Mouse (Mus musculus) forebrain, embryonic 15.5 days (tissue): ENCODE results near the gene Sertad3. TPM values are rescaled to one million over a fixed set of nuclear protein-coding genes. Genes with fewer than 3 reads are reported as not detected.

Experiments used
- ATAC-seq: fragments of 200-750 bp; cut with Nextera tagmentation; replicated peaks from 2 replicates; pipeline ENCODE4 v1.8.0; 2017; ENCODE audit warnings: mild to moderate bottlenecking, moderate TSS enrichment, moderate library complexity
- H3K27ac ChIP-seq: fragments of 300-500 bp; sonication (generic); replicated peaks from 2 replicates; pipeline ENCODE4 v1.5.1; 2015; ENCODE audit warnings: mild to moderate bottlenecking, inconsistent platforms
- H3K27me3 ChIP-seq: fragments of 300-500 bp; sonication (generic); 2 replicates; pipeline ENCODE4 v1.6.1; 2015; ENCODE audit warnings: inconsistent platforms
- H3K36me3 ChIP-seq: fragments of 300-500 bp; sonication (generic); 2 replicates; pipeline ENCODE4 v1.6.1; 2015; ENCODE audit warnings: mild to moderate bottlenecking, inconsistent platforms
- H3K4me1 ChIP-seq: fragments of 300-500 bp; sonication (generic); 2 replicates; pipeline ENCODE4 v1.6.1; 2015; ENCODE audit warnings: inconsistent platforms
- H3K4me2 ChIP-seq: fragments of 300-500 bp; sonication (generic); replicated peaks from 2 replicates; pipeline ENCODE4 v1.6.1; 2015; ENCODE audit warnings: mild to moderate bottlenecking, inconsistent platforms
- H3K4me3 ChIP-seq: fragments of 300-500 bp; sonication (generic); 2 replicates; pipeline ENCODE4 v1.5.1; 2015; ENCODE audit warnings: mild to moderate bottlenecking, inconsistent platforms
- H3K9ac ChIP-seq: fragments of 300-500 bp; sonication (generic); replicated peaks from 2 replicates; pipeline ENCODE4 v1.6.1; 2015; ENCODE audit warnings: mild to moderate bottlenecking, inconsistent platforms
- H3K9me3 ChIP-seq: fragments of 300-500 bp; sonication (generic); 2 replicates; pipeline ENCODE4 v1.6.1; 2016; ENCODE audit warnings: inconsistent platforms
- whole genome bisulfite sequencing: fragments of 180-500 bp; shearing (Covaris S2); methylation state at CpG from one replicate; pipeline ENCODE4 v1.1.7; 2015; ENCODE audit warnings: mixed read lengths; 5-methylcytosine and 5-hydroxymethylcytosine counted together
- polyA plus RNA-seq: library from polyadenylated mRNA; unstranded; fragments of >200 nt; fragmentation: Nextera tagmentation; extraction: Ambion mirVana; gene quantifications from 2 replicates; pipeline ENCODE4 v1.2.1, GENCODE M21; 2015

The Sertad3 gene
- 13.8 and 14.3 TPM in 2 replicates for polyA plus RNA-seq

GRCm38 (mm10) chr7:27473156-27473834, at the start of gene Sertad3:
Gene Sertad3 (plus strand): TSS chr7:27473768.
- peak within 1 kb of the TSS; percentile 93 for H3K27ac ChIP-seq
- H3K4me2 ChIP-seq = peak within 1 kb of the TSS; percentile 86
- no peaks in the 10 kb centered on the region for H3K9me3 ChIP-seq
- WGBS = under 1% methylated on average over 36 of the region's 36 CpGs
- peaks cover 19% of the 10 kb centered on the region for H3K4me1 ChIP-seq
- H3K9ac ChIP-seq = peak within 1 kb of the TSS; percentile 49
- H3K27me3 ChIP-seq = no peaks in the 10 kb centered on the region
- peak within 1 kb of the TSS; percentile 77 for H3K4me3 ChIP-seq
- H3K36me3 ChIP-seq = peaks cover 7% of the 10 kb centered on the region; the same call in 1 of the 2 replicates
- peak; percentile 90 for ATAC-seq

- ATAC-seq = no peak
- H3K27ac ChIP-seq = no peak overlapping the region
- H3K9me3 ChIP-seq = 0 out of 2 replicates have a peak, but pooled peaks cover 2% of the 10 kb centered on the region
- no peak overlapping the region for H3K4me3 ChIP-seq
- 84% methylated on average over 1 of the region's 1 CpGs for WGBS
- H3K4me1 ChIP-seq = no peaks in the 10 kb centered on the region
- H3K9ac ChIP-seq = no peak overlapping the region
- no peak overlapping the region for H3K4me2 ChIP-seq
- H3K27me3 ChIP-seq = no peaks in the 10 kb centered on the region
- peaks cover 6% of the 10 kb centered on the region; the same call in 1 of the 2 replicates for H3K36me3 ChIP-seq
Observed at GRCm38 (mm10) chr7:27427387-27427786, 46.2 kb upstream of the Sertad3 start.

GRCm38 (mm10) chr7:27428002-27428401, 45.6 kb upstream of the Sertad3 start:
- Histone ChIP-seq H3K4me1 (no peaks in the 10 kb centered on the region), H3K36me3 (peaks cover 6% of the 10 kb centered on the region; the same call in 1 of the 2 replicates), H3K9ac (no peak overlapping the region), H3K4me3 (no peak overlapping the region), H3K9me3 (0 out of 2 replicates have a peak, but pooled peaks cover 2% of the 10 kb centered on the region), H3K4me2 (no peak overlapping the region), H3K27me3 (no peaks in the 10 kb centered on the region), H3K27ac (no peak overlapping the region)
- ATAC-seq = no peak
- WGBS = 84% methylated on average over 11 of the region's 11 CpGs

- ATAC-seq = no peak
- Histone ChIP-seq H3K4me3 (no peak overlapping the region), H3K9me3 (0 out of 2 replicates have a peak, but pooled peaks cover 2% of the 10 kb centered on the region), H3K9ac (no peak overlapping the region), H3K4me1 (no peaks in the 10 kb centered on the region), H3K27ac (no peak overlapping the region), H3K4me2 (no peak overlapping the region), H3K27me3 (0 out of 2 replicates have a peak, but pooled peaks cover 3% of the 10 kb centered on the region), H3K36me3 (peaks cover 4% of the 10 kb centered on the region; the same call in 1 of the 2 replicates)
- WGBS = 63% methylated on average over 2 of the region's 2 CpGs
Observed at GRCm38 (mm10) chr7:27429135-27429534, 44.4 kb upstream of the Sertad3 start.

GRCm38 (mm10) chr7:27433349-27433748, 40.2 kb upstream of the Sertad3 start:
- Histone ChIP-seq H3K4me2 (no peak overlapping the region), H3K9me3 (0 out of 2 replicates have a peak, but pooled peaks cover 2% of the 10 kb centered on the region), H3K4me1 (no peaks in the 10 kb centered on the region), H3K27me3 (peaks cover 16% of the 10 kb centered on the region; the same call in 1 of the 2 replicates), H3K36me3 (peaks cover 4% of the 10 kb centered on the region; the same call in 1 of the 2 replicates), H3K4me3 (no peak overlapping the region), H3K27ac (no peak overlapping the region), H3K9ac (no peak overlapping the region)
- no peak for ATAC-seq
- 34% methylated on average over 10 of the region's 10 CpGs for WGBS

- H3K4me2 ChIP-seq = no peak overlapping the region
- 16% methylated on average over 10 of the region's 10 CpGs for WGBS
- H3K9me3 ChIP-seq = 0 out of 2 replicates have a peak, but pooled peaks cover 2% of the 10 kb centered on the region
- ATAC-seq = no peak
- H3K27ac ChIP-seq = no peak overlapping the region
- peaks cover 16% of the 10 kb centered on the region; the same call in 1 of the 2 replicates for H3K27me3 ChIP-seq
- no peaks in the 10 kb centered on the region for H3K4me1 ChIP-seq
- no peak overlapping the region for H3K4me3 ChIP-seq
- peaks cover 4% of the 10 kb centered on the region; the same call in 1 of the 2 replicates for H3K36me3 ChIP-seq
- H3K9ac ChIP-seq = no peak overlapping the region
Observed at GRCm38 (mm10) chr7:27433794-27434193, 39.8 kb upstream of the Sertad3 start.

GRCm38 (mm10) chr7:27437544-27437943, 36.0 kb upstream of the Sertad3 start:
- Histone ChIP-seq H3K4me1 (no peaks in the 10 kb centered on the region), H3K9me3 (no peaks in the 10 kb centered on the region), H3K4me3 (no peak overlapping the region), H3K36me3 (no peaks in the 10 kb centered on the region; the same call in 1 of the 2 replicates), H3K27ac (no peak overlapping the region), H3K4me2 (no peak overlapping the region), H3K27me3 (peaks cover 16% of the 10 kb centered on the region; the same call in 1 of the 2 replicates), H3K9ac (no peak overlapping the region)
- ATAC-seq = no peak
- 58% methylated on average over 5 of the region's 5 CpGs for WGBS

GRCm38 (mm10) chr7:27440014-27440413, 33.6 kb upstream of the Sertad3 start:
- ATAC-seq = no peak
- Histone ChIP-seq H3K36me3 (no peaks in the 10 kb centered on the region; the same call in 1 of the 2 replicates), H3K4me1 (no peaks in the 10 kb centered on the region), H3K27ac (no peak overlapping the region), H3K27me3 (peaks cover 7% of the 10 kb centered on the region; the same call in 1 of the 2 replicates), H3K9ac (no peak overlapping the region), H3K4me3 (no peak overlapping the region), H3K9me3 (no peaks in the 10 kb centered on the region), H3K4me2 (no peak overlapping the region)
- 84% methylated on average over 4 of the region's 4 CpGs for WGBS

- Histone ChIP-seq H3K4me2 (peak overlapping the region; percentile 73), H3K27me3 (no peaks in the 10 kb centered on the region), H3K36me3 (no peaks in the 10 kb centered on the region), H3K4me1 (peaks cover 12% of the 10 kb centered on the region; the same call in 1 of the 2 replicates), H3K9ac (peak overlapping the region; percentile 72), H3K9me3 (no peaks in the 10 kb centered on the region), H3K27ac (peak overlapping the region; percentile 53), H3K4me3 (peak overlapping the region; percentile 51)
- WGBS = 2% methylated on average over 15 of the region's 18 CpGs
- no peak for ATAC-seq
Observed at GRCm38 (mm10) chr7:27446051-27446450, 27.5 kb upstream of the Sertad3 start.

GRCm38 (mm10) chr7:27446521-27447418, 26.8 kb upstream of the Sertad3 start:
- 6% methylated on average over 48 of the region's 53 CpGs for WGBS
- peak overlapping the region; percentile 53 for H3K27ac ChIP-seq
- peak; percentile 52 for ATAC-seq
- peak overlapping the region; percentile 73 for H3K4me2 ChIP-seq
- peak overlapping the region; percentile 72 for H3K9ac ChIP-seq
- H3K4me1 ChIP-seq = peaks cover 12% of the 10 kb centered on the region; the same call in 1 of the 2 replicates
- no peaks in the 10 kb centered on the region for H3K36me3 ChIP-seq
- no peaks in the 10 kb centered on the region for H3K9me3 ChIP-seq
- no peaks in the 10 kb centered on the region for H3K27me3 ChIP-seq
- H3K4me3 ChIP-seq = peak overlapping the region; percentile 51

GRCm38 (mm10) chr7:27447419-27448286, 25.9 kb upstream of the Sertad3 start, which contains the start of the genes Sptbn4 and Blvrb:
Gene Sptbn4 (minus strand): TSS chr7:27447686.
Gene Blvrb (plus strand): TSS chr7:27447978.
- Histone ChIP-seq H3K36me3 (no peaks in the 10 kb centered on the region), H3K9me3 (no peaks in the 10 kb centered on the region), H3K4me2 (peak within 1 kb of the TSS; percentile 73), H3K27me3 (no peaks in the 10 kb centered on the region), H3K27ac (peak within 1 kb of the TSS; percentile 53), H3K9ac (peak within 1 kb of the TSS; percentile 72), H3K4me1 (peaks cover 12% of the 10 kb centered on the region; the same call in 1 of the 2 replicates), H3K4me3 (peak within 1 kb of the TSS; percentile 51)
- 1% methylated on average over 54 of the region's 54 CpGs for WGBS
- peak; percentile 91 for ATAC-seq
